9 mouse cellular contexts compared by ENCODE assay signal in the genomic region with DNA sequence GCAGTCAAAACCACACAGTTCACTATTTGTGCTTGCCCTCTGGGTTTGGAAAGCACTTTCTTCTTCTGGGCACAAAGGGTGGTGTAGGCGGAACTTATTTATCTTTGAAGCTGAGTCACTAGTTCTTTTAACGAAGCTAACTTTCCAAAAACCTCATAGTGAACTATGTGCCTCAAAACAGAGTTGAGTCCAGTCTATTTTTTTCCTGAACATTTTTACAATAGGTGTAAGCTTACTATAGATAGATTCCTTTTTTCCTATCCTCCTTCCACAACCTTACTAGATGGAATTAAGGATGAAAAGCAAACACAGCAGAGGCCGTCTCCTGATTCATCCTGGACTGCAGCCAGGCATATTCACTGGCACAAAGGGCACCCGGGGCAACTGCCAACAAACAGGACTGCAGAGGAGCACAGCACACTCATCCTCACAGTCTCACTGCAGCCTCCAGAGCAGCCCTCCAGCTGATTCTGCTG.
DNase-seq lines count a peak whose midpoint lies in the region; ATAC-seq lines count a peak whose summit lies in the region.
"Had no signal": no experiment of that assay in that cellular context is flagged by ENCODE, and none has a peak within 500 bp of the region (broad histone marks: within the 10 kb centered on the region; RNA-seq: fewer than 3 reads in every experiment).

No protein-coding gene starts in this region.

- H3K4me1 ChIP-seq in hindbrain, embryonic 16.5 days (ENCODE audit: control insufficient read depth, insufficient read depth, low read depth, low read length) = no peaks in the 10 kb centered on the region
- no peaks in the 10 kb centered on the region for H3K4me1 ChIP-seq in hindbrain, embryonic 11.5 days (replicated peaks; ENCODE audit: control insufficient read depth, insufficient read depth, low read length)
- H3K4me1 ChIP-seq in forebrain, embryonic 12.5 days = no peaks in the 10 kb centered on the region

- no peaks in the 10 kb centered on the region for H3K9me3 ChIP-seq in hindbrain, embryonic 16.5 days (ENCODE audit: control insufficient read depth, low read length)
- no peaks in the 10 kb centered on the region for H3K9me3 ChIP-seq in hindbrain, embryonic 11.5 days (ENCODE audit: control insufficient read depth, low read length)
- H3K9me3 ChIP-seq in forebrain, embryonic 12.5 days = no peaks in the 10 kb centered on the region
- H3K9me3 ChIP-seq: liver, embryonic 13.5 days had no signal

- no peak overlapping the region for H3K4me2 ChIP-seq in hindbrain, embryonic 16.5 days (ENCODE audit: low read length)
- H3K4me2 ChIP-seq in hindbrain, embryonic 11.5 days (replicated peaks; ENCODE audit: low read depth, low read length) = no peak overlapping the region
- H3K4me2 ChIP-seq in forebrain, embryonic 12.5 days = no peak overlapping the region
- H3K4me2 ChIP-seq: liver, embryonic 13.5 days had no signal

- H3K27me3 ChIP-seq in hindbrain, embryonic 16.5 days (replicated peaks; ENCODE audit: control insufficient read depth, insufficient read depth, low read length) = no peaks in the 10 kb centered on the region
- no peaks in the 10 kb centered on the region for H3K27me3 ChIP-seq in hindbrain, embryonic 11.5 days (ENCODE audit: control insufficient read depth, insufficient read depth, low read length)
- no peaks in the 10 kb centered on the region for H3K27me3 ChIP-seq in forebrain, embryonic 12.5 days
- H3K27me3 ChIP-seq: liver, embryonic 13.5 days had no signal

- no peak overlapping the region for H3K9ac ChIP-seq in hindbrain, embryonic 16.5 days (ENCODE audit: low read depth, low read length)
- no peak overlapping the region for H3K9ac ChIP-seq in hindbrain, embryonic 11.5 days (ENCODE audit: low read depth, low read length)
- no peak overlapping the region for H3K9ac ChIP-seq in forebrain, embryonic 12.5 days
- H3K9ac ChIP-seq: liver, embryonic 13.5 days had no signal

- no peak overlapping the region for H3K4me3 ChIP-seq in hindbrain, embryonic 16.5 days (ENCODE audit: low read length)
- H3K4me3 ChIP-seq in hindbrain, embryonic 11.5 days (ENCODE audit: low read depth, low read length) = no peak overlapping the region
- H3K4me3 ChIP-seq in forebrain, embryonic 12.5 days (replicated peaks) = no peak overlapping the region
- H3K4me3 ChIP-seq: liver, embryonic 13.5 days had no signal

- WGBS in hindbrain, embryonic 16.5 days = 52% methylated on average over 4 of the region's 4 CpGs
- WGBS in hindbrain, embryonic 11.5 days = 84% methylated on average over 4 of the region's 4 CpGs
- 62% methylated on average over 4 of the region's 4 CpGs for WGBS in forebrain, embryonic 12.5 days

- ATAC-seq in hindbrain, embryonic 16.5 days = peak; percentile 37; the same call in 1 of the 2 replicates
- no peak for ATAC-seq in hindbrain, embryonic 11.5 days (ENCODE audit: low FRiP score)
- ATAC-seq in forebrain, embryonic 12.5 days (ENCODE audit: low FRiP score) = no peak

- peaks cover 31% of the 10 kb centered on the region for H3K36me3 ChIP-seq in hindbrain, embryonic 16.5 days (ENCODE audit: control insufficient read depth, insufficient read depth, low read length)
- H3K36me3 ChIP-seq in hindbrain, embryonic 11.5 days (ENCODE audit: control insufficient read depth, insufficient read depth, low read length) = 0 out of 2 replicates have a peak, but pooled peaks cover 2% of the 10 kb centered on the region
- peaks cover 58% of the 10 kb centered on the region for H3K36me3 ChIP-seq in forebrain, embryonic 12.5 days (replicated peaks)

- no peak for DNase-seq in hindbrain, embryonic 11.5 days (ENCODE audit: low spot score)
- peak; percentile 91 to 96 for DNase-seq in adrenal gland, adult (ENCODE audit: inconsistent age in 2 of 2, low spot score in 1 of 2)
- DNase-seq in cerebellum, postnatal 36 days = peak; percentile 80 to 84
- DNase-seq in kidney, postnatal 25 days = peak; percentile 86 to 87
- DNase-seq in ovary, postnatal 36 days (ENCODE audit: low spot score) = peak; percentile 60
- no peak for DNase-seq in T-cell, adult 2 months (ENCODE audit: low spot score)
- DNase-seq: liver, embryonic 13.5 days had no signal

- H3K27ac ChIP-seq in hindbrain, embryonic 16.5 days (ENCODE audit: low read depth, low read length) = no peak overlapping the region
- no peak overlapping the region for H3K27ac ChIP-seq in hindbrain, embryonic 11.5 days (ENCODE audit: low read depth, low read length)
- no peak overlapping the region for H3K27ac ChIP-seq in forebrain, embryonic 12.5 days
- H3K27ac ChIP-seq: liver, embryonic 13.5 days had no signal

Comparison
In these comparisons a context has a peak if more than half of its experiments do, and no peak if none do; other contexts are left out.
1. DNase-seq: peak in adrenal gland, adult (2 of 2), cerebellum, postnatal 36 days (2 of 2), kidney, postnatal 25 days (2 of 2) and ovary, postnatal 36 days (single experiment); none in hindbrain, embryonic 11.5 days (single experiment) and T-cell, adult 2 months (single experiment).